Mouse (Mus musculus) stomach, embryonic 15.5 days (tissue): ENCODE measurements around the gene Cyp26a1. TPM values are rescaled to one million over a fixed set of nuclear protein-coding genes. Genes with fewer than 3 reads are reported as not detected.

ENCODE experiments used
- ATAC-seq: fragments of 200-750 bp; cut with Nextera tagmentation; 2 replicates; pipeline ENCODE4 v1.8.0; 2017; ENCODE audit warnings: low read depth, moderate number of reproducible peaks, moderate TSS enrichment; ENCODE audit not compliant: insufficient read depth, low FRiP score
- H3K27ac ChIP-seq: fragments of 300-500 bp; sonication (generic); 2 replicates; pipeline ENCODE4 v1.5.1; 2015; ENCODE audit warnings: mild to moderate bottlenecking, inconsistent platforms
- H3K27me3 ChIP-seq: fragments of 300-500 bp; sonication (generic); replicated peaks from 2 replicates; pipeline ENCODE4 v1.6.1; 2015; ENCODE audit warnings: inconsistent platforms
- H3K36me3 ChIP-seq: fragments of 300-500 bp; sonication (generic); 2 replicates; pipeline ENCODE4 v1.6.1; 2015; ENCODE audit warnings: inconsistent platforms
- H3K4me1 ChIP-seq: fragments of 300-500 bp; sonication (generic); 2 replicates; pipeline ENCODE4 v1.6.1; 2015; ENCODE audit warnings: inconsistent platforms
- H3K4me2 ChIP-seq: fragments of 300-500 bp; sonication (generic); 2 replicates; pipeline ENCODE4 v1.6.1; 2015; ENCODE audit warnings: mild to moderate bottlenecking, inconsistent platforms
- H3K4me3 ChIP-seq: fragments of 300-500 bp; sonication (generic); replicated peaks from 2 replicates; pipeline ENCODE4 v1.5.1; 2015; ENCODE audit warnings: inconsistent platforms
- H3K9ac ChIP-seq: fragments of 300-500 bp; sonication (generic); 2 replicates; pipeline ENCODE4 v1.6.1; 2015; ENCODE audit warnings: inconsistent platforms
- H3K9me3 ChIP-seq: fragments of 300-500 bp; sonication (generic); 2 replicates; pipeline ENCODE4 v1.6.1; 2016; ENCODE audit warnings: inconsistent platforms
- whole genome bisulfite sequencing: fragments of 180-500 bp; shearing (Covaris S2); methylation state at CpG from one replicate; pipeline ENCODE4 v1.1.7; 2015; 5-methylcytosine and 5-hydroxymethylcytosine counted together
- polyA plus RNA-seq: library from polyadenylated mRNA; unstranded; fragments of >200 nt; fragmentation: Nextera tagmentation; extraction: Ambion mirVana; gene quantifications from 2 replicates; pipeline ENCODE4 v1.2.1, GENCODE M21; 2015

Cyp26a1 gene
- polyA plus RNA-seq = 4.5 and 8.5 TPM in 2 replicates

DNA sequence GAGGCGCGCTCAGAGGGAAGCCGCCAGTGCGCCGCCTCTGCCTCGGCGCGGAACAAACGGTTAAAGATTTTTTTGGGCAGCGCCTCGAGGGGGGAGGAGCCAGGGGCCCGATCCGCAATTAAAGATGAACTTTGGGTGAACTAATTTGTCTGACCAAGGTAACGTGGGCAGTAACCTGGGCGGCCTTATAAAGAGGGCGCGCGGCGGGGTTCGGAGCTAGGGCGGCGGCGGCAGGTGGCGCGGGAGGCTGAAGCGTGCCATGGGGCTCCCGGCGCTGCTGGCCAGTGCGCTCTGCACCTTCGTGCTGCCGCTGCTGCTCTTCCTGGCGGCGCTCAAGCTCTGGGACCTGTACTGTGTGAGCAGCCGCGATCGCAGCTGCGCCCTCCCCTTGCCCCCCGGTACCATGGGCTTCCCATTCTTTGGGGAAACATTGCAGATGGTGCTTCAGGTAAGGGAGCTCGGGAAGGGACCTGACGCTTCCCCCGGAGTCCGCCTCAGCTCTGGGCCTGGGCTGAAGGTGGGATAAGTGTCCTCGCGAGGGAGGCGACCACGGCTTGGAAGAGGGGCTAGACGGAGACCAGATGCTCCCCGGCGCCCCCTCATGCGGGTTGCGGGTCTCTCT lies at the start of gene Cyp26a1:
Cyp26a1 (plus strand) TSS at position 148 of the 622 bp plus-strand sequence.
- ATAC-seq = no peak
- Histone ChIP-seq H3K4me2 (peak within 1 kb of the TSS; percentile 63), H3K36me3 (no peaks in the 10 kb centered on the region), H3K27ac (no peak within 1 kb of the TSS), H3K4me3 (peak within 1 kb of the TSS; percentile 36), H3K9me3 (no peaks in the 10 kb centered on the region), H3K4me1 (peaks cover 20% of the 10 kb centered on the region), H3K27me3 (peaks cover 93% of the 10 kb centered on the region), H3K9ac (no peak within 1 kb of the TSS)
- under 1% methylated on average over 51 of the region's 51 CpGs for WGBS

DNA sequence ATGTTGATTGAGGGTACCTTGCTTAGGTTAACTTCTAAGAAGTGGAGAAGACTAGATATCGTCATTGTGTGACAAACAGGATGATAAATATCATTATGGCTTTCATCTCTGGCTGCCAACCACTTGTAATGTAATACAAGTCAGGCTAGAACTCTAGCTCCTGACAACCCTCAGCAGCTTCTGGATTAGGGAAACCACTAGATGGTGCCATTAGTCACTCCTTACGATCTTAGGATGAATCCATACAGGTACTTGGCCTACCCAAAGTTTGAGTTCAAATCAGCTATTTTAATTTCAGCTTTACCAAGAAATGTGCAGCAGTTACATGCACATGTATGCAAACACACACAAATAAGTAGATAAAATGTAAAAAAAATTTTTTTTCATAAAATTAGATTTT lies 49.6 kb upstream of the Cyp26a1 start:
- no peaks in the 10 kb centered on the region for H3K27me3 ChIP-seq
- ATAC-seq = no peak
- H3K4me3 ChIP-seq = no peak overlapping the region
- no peak overlapping the region for H3K27ac ChIP-seq
- no peak overlapping the region for H3K4me2 ChIP-seq
- no peaks in the 10 kb centered on the region for H3K4me1 ChIP-seq
- no peak overlapping the region for H3K9ac ChIP-seq
- H3K36me3 ChIP-seq = no peaks in the 10 kb centered on the region
- H3K9me3 ChIP-seq = no peaks in the 10 kb centered on the region
- 35% methylated on average over 2 of the region's 2 CpGs for WGBS

DNA sequence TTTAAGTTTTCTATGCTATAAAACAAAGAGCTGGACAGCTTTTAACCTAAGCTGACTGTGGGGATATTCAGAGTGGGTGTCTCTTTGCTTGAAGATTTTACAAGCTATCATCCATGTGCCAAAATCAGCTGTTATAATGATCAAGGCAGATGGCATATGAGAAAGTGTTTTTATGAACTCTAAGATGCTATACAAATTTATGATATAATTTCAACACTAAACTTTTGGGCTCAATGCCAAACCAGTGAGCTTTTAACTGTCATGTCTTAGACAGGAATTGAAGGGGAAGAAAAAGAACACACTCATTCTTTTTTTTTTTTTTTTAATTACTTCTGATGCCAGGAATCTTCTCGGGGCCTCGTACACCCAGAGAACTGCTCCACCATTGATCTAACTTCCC lies 47.1 kb upstream of the Cyp26a1 start:
- Histone ChIP-seq H3K4me1 (no peaks in the 10 kb centered on the region), H3K36me3 (no peaks in the 10 kb centered on the region), H3K9me3 (no peaks in the 10 kb centered on the region), H3K4me2 (no peak overlapping the region), H3K4me3 (no peak overlapping the region), H3K27ac (no peak overlapping the region), H3K9ac (no peak overlapping the region), H3K27me3 (no peaks in the 10 kb centered on the region)
- ATAC-seq = no peak
- WGBS = 42% methylated on average over 2 of the region's 2 CpGs

DNA sequence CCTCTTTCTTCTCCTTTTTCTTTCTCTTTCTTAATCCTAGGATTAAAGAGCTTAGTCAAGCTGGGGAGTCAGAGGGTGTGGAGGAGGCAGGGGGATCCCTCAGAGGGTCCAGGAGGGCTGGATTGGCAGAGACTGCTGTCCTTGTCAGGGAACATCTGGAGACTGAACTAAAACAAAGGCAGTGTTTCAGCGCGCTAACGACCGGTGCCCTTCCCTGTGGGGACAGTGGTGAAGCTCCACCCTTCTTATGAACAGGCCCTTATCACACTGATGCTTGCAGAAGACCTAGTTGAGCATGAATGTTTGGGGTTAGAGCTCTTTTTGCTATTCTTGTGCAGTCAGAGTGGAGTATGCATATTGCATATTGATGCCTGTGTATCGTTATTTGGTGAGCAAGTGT lies 43.6 kb upstream of the Cyp26a1 start:
- Histone ChIP-seq H3K9me3 (no peaks in the 10 kb centered on the region), H3K27ac (no peak overlapping the region), H3K4me2 (no peak overlapping the region), H3K27me3 (no peaks in the 10 kb centered on the region), H3K36me3 (no peaks in the 10 kb centered on the region), H3K4me3 (no peak overlapping the region), H3K4me1 (no peaks in the 10 kb centered on the region), H3K9ac (no peak overlapping the region)
- ATAC-seq = no peak
- WGBS = 40% methylated on average over 5 of the region's 5 CpGs

DNA sequence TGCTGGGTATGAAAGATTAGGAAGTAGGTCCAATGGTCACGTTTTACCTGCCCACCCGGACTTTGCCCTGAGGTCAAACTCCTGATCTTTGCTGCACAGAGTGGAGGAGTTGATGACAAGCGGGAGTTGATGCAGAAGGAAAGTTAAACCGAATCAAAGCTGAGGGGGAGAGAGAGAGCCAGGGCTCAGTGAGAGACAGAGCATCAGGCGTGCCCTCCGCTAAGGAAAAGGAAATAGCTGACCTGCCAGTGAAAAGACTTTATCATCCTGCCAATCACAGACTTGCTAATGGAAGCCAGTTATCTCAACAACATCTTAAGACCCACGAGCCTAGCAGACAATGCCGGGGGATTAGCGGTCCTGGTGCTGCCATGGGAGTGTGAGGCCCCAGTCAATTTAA lies 41.2 kb upstream of the Cyp26a1 start:
- H3K4me2 ChIP-seq = no peak overlapping the region
- no peaks in the 10 kb centered on the region for H3K9me3 ChIP-seq
- ATAC-seq = no peak
- no peak overlapping the region for H3K9ac ChIP-seq
- no peaks in the 10 kb centered on the region for H3K36me3 ChIP-seq
- H3K27ac ChIP-seq = no peak overlapping the region
- H3K4me3 ChIP-seq = no peak overlapping the region
- no peaks in the 10 kb centered on the region for H3K4me1 ChIP-seq
- no peaks in the 10 kb centered on the region for H3K27me3 ChIP-seq
- 23% methylated on average over 9 of the region's 9 CpGs for WGBS

DNA sequence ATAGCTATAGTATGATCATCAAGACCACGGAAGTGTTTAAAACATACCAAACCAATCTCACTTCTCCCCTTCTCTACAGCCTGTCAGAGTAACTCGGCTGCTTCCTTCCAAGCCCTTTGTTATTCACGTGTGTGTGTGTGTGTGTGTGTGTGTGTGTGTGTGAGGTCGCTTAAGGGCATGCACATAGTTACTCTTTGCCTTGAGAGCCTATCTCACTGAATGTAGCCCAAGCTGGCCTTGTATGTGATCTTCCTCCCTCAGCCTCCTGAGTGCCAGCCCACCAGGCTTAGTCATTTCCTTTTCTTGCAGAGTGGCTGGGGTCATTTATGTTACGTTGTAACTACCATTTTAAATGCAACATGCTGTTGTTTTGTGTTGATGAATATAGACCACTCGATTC lies 32.3 kb upstream of the Cyp26a1 start:
- H3K9ac ChIP-seq = no peak overlapping the region
- H3K4me1 ChIP-seq = no peaks in the 10 kb centered on the region
- no peak overlapping the region for H3K27ac ChIP-seq
- no peak for ATAC-seq
- H3K27me3 ChIP-seq = no peaks in the 10 kb centered on the region
- H3K4me2 ChIP-seq = no peak overlapping the region
- no peaks in the 10 kb centered on the region for H3K9me3 ChIP-seq
- no peaks in the 10 kb centered on the region for H3K36me3 ChIP-seq
- WGBS = 73% methylated on average over 6 of the region's 6 CpGs
- H3K4me3 ChIP-seq = no peak overlapping the region

DNA sequence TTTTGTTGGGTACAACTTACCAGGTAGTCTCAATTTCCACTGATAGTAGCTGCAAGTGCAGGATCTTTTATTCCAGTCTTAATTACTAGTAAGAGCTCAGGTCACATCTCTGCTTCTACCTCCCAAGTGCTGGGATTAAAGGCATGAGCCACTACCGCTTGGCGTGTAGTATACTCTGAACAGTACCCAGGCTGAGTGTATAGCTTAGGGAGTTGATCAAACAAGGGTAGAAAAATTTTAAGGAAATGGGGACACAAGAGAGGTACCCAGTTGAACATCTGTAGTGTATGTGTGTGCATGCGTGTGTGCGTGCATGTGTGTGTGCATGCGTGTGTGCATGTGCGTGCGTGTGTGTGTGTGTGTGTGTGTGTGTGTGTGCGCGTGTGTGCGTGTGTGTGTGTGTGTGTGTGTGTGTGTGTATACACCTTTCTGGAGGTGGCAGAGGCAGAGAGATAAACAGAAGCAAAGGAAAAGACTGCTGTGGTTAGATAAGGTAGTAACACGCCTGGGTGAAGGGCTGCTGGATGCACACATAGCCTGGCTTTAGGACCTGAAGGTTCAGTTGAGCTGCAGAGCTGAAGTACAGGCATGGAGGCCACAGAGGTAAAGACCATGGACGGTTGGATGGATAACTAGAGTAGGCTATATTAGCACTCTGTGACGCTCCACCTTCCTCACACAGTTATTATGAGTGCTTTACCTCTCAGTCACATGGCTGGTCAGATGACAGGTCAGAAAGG lies 29.6 kb upstream of the Cyp26a1 start:
- H3K4me3 ChIP-seq = no peak overlapping the region
- ATAC-seq = no peak; the same call in 1 of the 2 replicates
- H3K4me1 ChIP-seq = no peaks in the 10 kb centered on the region
- 78% methylated on average over 13 of the region's 13 CpGs for WGBS
- H3K27me3 ChIP-seq = no peaks in the 10 kb centered on the region
- H3K9me3 ChIP-seq = no peaks in the 10 kb centered on the region
- H3K4me2 ChIP-seq = no peak overlapping the region
- H3K27ac ChIP-seq = no peak overlapping the region
- no peak overlapping the region for H3K9ac ChIP-seq
- H3K36me3 ChIP-seq = no peaks in the 10 kb centered on the region

DNA sequence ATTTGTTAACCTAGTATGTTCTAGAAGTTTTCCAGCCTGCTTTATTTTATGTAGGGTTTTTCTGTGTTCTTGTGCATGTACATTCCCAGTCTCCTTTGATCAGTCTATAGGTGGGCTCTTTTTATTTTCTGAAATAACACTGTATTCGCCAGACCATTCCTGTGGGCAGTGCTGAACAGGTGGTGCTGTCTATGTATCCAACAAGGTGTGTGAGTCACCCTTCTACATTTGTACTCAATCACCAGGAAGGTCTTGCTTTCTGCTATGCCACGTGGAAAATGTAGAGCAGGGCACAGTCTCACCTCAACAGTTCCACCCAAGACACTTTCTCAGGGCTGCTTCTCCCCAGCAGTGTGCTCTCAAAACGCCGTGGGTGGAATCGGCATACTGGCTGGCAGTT lies 28.9 kb upstream of the Cyp26a1 start:
- ATAC-seq = no peak
- H3K4me3 ChIP-seq = no peak overlapping the region
- no peaks in the 10 kb centered on the region for H3K36me3 ChIP-seq
- no peak overlapping the region for H3K9ac ChIP-seq
- 86% methylated on average over 5 of the region's 5 CpGs for WGBS
- H3K9me3 ChIP-seq = no peaks in the 10 kb centered on the region
- H3K27me3 ChIP-seq = no peaks in the 10 kb centered on the region
- no peak overlapping the region for H3K4me2 ChIP-seq
- H3K4me1 ChIP-seq = no peaks in the 10 kb centered on the region
- no peak overlapping the region for H3K27ac ChIP-seq

DNA sequence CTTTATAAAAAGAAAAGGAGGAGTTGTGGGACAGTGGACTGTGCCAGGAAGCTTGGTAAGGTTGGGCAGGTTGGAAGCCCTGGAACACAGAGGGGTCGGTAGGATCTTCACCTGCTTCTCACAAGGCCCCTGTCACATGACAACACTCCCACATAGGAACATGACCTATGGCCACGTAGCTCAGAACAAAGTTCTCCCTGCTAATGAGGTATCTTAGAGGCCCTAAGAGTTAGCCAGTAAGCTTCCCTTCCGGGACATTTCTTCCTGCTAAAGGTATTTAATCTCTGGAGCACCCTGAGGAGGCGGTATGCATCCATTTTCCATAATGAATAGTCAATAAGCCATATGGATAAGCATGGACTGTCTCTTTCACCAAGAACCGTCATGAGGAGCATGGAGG lies 28.1 kb upstream of the Cyp26a1 start:
- Histone ChIP-seq H3K4me2 (no peak overlapping the region), H3K27ac (no peak overlapping the region), H3K9ac (no peak overlapping the region), H3K36me3 (no peaks in the 10 kb centered on the region), H3K4me1 (no peaks in the 10 kb centered on the region), H3K9me3 (no peaks in the 10 kb centered on the region), H3K4me3 (no peak overlapping the region), H3K27me3 (no peaks in the 10 kb centered on the region)
- 85% methylated on average over 5 of the region's 5 CpGs for WGBS
- ATAC-seq = no peak

DNA sequence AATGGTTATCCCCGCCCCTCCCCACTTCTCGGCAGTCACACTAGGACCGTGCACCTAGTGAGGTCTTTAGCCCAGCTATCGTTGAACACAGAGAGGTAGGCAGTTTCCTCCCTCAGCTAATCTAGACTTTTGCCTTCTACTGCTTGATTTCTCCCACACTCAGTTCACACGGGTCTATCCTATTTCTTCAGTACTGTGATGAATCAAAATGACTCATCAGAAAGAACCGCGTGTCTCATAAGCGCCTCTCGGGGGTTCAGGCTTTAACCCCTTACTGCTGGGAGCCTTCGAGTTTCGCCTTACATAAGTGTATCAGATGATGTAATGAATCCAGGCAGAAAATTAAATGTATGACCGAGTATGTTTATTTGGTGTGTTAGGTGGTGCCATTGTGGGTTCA lies 24.2 kb upstream of the Cyp26a1 start:
- Histone ChIP-seq H3K4me1 (no peaks in the 10 kb centered on the region), H3K27me3 (no peaks in the 10 kb centered on the region), H3K36me3 (no peaks in the 10 kb centered on the region), H3K4me2 (no peak overlapping the region), H3K27ac (no peak overlapping the region), H3K9ac (no peak overlapping the region), H3K4me3 (no peak overlapping the region), H3K9me3 (no peaks in the 10 kb centered on the region)
- no peak for ATAC-seq
- 48% methylated on average over 12 of the region's 12 CpGs for WGBS

DNA sequence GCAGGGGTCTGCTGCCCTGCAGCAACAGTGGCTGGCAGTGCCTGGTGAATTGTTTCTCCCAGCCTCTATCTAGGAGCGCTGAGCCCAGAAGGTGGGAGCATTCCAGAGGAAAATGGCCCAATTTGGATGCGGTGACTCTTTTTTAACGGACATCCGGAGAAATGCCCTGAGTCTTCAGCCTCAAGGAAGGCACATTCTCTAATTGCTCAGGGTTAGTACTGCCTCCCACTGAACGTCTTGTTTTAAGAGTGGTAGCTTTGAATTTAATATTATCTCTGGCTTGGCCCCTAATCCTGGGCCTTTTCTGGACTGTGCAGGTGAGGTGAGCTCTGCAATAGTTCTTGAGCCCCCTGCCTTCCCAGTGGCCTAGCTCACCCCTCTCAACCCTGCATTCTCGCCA lies 12.3 kb upstream of the Cyp26a1 start, which contains the start of gene Cyp26c1:
Cyp26c1 (plus strand) TSS at position 301 of the 400 bp plus-strand sequence.
- no peak within 1 kb of the TSS for H3K4me2 ChIP-seq
- no peak within 1 kb of the TSS for H3K9ac ChIP-seq
- 30% methylated on average over 6 of the region's 6 CpGs for WGBS
- no peak within 1 kb of the TSS for H3K27ac ChIP-seq
- H3K4me3 ChIP-seq = no peak within 1 kb of the TSS
- peaks cover 67% of the 10 kb centered on the region for H3K27me3 ChIP-seq
- H3K9me3 ChIP-seq = no peaks in the 10 kb centered on the region
- H3K4me1 ChIP-seq = peaks cover 15% of the 10 kb centered on the region
- no peak for ATAC-seq
- H3K36me3 ChIP-seq = no peaks in the 10 kb centered on the region

DNA sequence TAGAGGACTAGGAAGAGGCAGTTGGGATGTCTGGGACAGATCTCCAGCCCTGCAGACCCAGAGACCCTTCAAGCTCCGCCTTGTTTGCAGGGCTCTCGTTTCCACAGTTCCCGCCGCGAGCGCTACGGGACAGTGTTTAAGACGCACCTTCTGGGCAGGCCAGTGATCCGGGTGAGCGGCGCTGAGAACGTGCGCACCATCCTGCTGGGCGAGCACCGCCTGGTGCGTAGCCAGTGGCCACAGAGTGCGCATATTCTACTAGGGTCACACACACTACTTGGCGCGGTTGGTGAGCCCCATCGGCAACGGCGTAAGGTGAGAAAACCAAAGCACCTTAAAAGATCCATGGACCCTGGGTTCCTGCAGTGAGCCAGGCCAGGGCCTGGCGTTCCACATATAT lies 11.3 kb upstream of the Cyp26a1 start:
- Histone ChIP-seq H3K4me2 (no peak overlapping the region), H3K9ac (no peak overlapping the region), H3K36me3 (no peaks in the 10 kb centered on the region), H3K4me1 (peaks cover 15% of the 10 kb centered on the region), H3K9me3 (no peaks in the 10 kb centered on the region), H3K27me3 (peaks cover 75% of the 10 kb centered on the region), H3K4me3 (no peak overlapping the region), H3K27ac (no peak overlapping the region)
- ATAC-seq = no peak
- whole genome bisulfite sequencing = 13% methylated on average over 23 of the region's 23 CpGs
